Mouse (Mus musculus) limb, embryonic 14.5 days (tissue): ENCODE measurements around the gene Smim20. TPM values are rescaled to one million over a fixed set of nuclear protein-coding genes. Genes with fewer than 3 reads are reported as not detected.

Experiments
- ATAC-seq: fragments of 200-750 bp; cut with Nextera tagmentation; 2 replicates; pipeline ENCODE4 v1.8.0; 2017; ENCODE audit warnings: low read depth, moderate number of reproducible peaks, moderate TSS enrichment; ENCODE audit not compliant: low FRiP score
- DNase-seq: peaks from one replicate; pipeline ENCODE4 v3.0.0-alpha.2; 2015; ENCODE audit warnings: low spot score
- H3K27ac ChIP-seq: fragments of 300-500 bp; sonication (generic); replicated peaks from 2 replicates; pipeline ENCODE4 v1.5.1; 2014; ENCODE audit warnings: low read depth, mild to moderate bottlenecking, low read length, moderate library complexity, mixed read lengths
- H3K27me3 ChIP-seq: fragments of 300-500 bp; sonication (generic); 2 replicates; pipeline ENCODE4 v1.6.1; 2014; ENCODE audit warnings: low read length, mixed read lengths; ENCODE audit not compliant: control insufficient read depth, insufficient read depth
- H3K36me3 ChIP-seq: fragments of 300-500 bp; sonication (generic); 2 replicates; pipeline ENCODE4 v1.6.1; 2014; ENCODE audit warnings: mild to moderate bottlenecking, low read length, moderate library complexity, mixed read lengths; ENCODE audit not compliant: control insufficient read depth, insufficient read depth
- H3K4me1 ChIP-seq: fragments of 300-500 bp; sonication (generic); 2 replicates; pipeline ENCODE4 v1.6.1; 2014; ENCODE audit warnings: antibody characterized with exemption, low read length, mixed read lengths; ENCODE audit not compliant: control insufficient read depth, insufficient read depth
- H3K4me2 ChIP-seq: fragments of 300-500 bp; sonication (generic); replicated peaks from 2 replicates; pipeline ENCODE4 v1.6.1; 2014; ENCODE audit warnings: low read depth, mild to moderate bottlenecking, low read length, moderate library complexity; ENCODE audit not compliant: severe bottlenecking
- H3K4me3 ChIP-seq: fragments of 300-500 bp; sonication (generic); replicated peaks from 2 replicates; pipeline ENCODE4 v1.5.1; 2014; ENCODE audit warnings: low read length
- H3K9ac ChIP-seq: fragments of 300-500 bp; sonication (generic); 2 replicates; pipeline ENCODE4 v1.6.1; 2014; ENCODE audit warnings: mild to moderate bottlenecking, low read depth, low read length, moderate library complexity; ENCODE audit not compliant: severe bottlenecking
- H3K9me3 ChIP-seq: fragments of 300-500 bp; sonication (generic); 2 replicates; pipeline ENCODE4 v1.6.1; 2016; ENCODE audit warnings: low read length; ENCODE audit not compliant: control insufficient read depth
- POLR2A ChIP-seq: fragments of 200-500 bp; IDR thresholded peaks from 2 replicates; pipeline ENCODE4 v1.8.0; 2012; ENCODE audit warnings: inconsistent platforms, mild to moderate bottlenecking, moderate library complexity, borderline replicate concordance; ENCODE audit not compliant: insufficient read depth, insufficient read length; ENCODE audit errors: extremely low read depth
- WGBS: fragments of 180-500 bp; shearing (Covaris S2); extraction: QIAGEN DNeasy Blood & Tissue Kit; methylation state at CpG from one replicate; pipeline ENCODE4 v1.1.7; 2014; 5-methylcytosine and 5-hydroxymethylcytosine counted together
- polyA plus RNA-seq, 2 experiments: library from polyadenylated mRNA; depleted of rRNA in 1 of 2; stranded (reverse) in 1 of 2; unstranded in 1 of 2; fragments of >200 nt; fragmentation: Nextera tagmentation in 1 of 2; extraction: Ambion mirVana in 1 of 2; gene quantifications; 2 replicates each; pipeline versions ENCODE4 v1.2.1 to v1.2.3; 2012 to 2014

Gene Smim20
- polyA plus RNA-seq, 2 experiments, result 48.1 to 112 TPM

DNA sequence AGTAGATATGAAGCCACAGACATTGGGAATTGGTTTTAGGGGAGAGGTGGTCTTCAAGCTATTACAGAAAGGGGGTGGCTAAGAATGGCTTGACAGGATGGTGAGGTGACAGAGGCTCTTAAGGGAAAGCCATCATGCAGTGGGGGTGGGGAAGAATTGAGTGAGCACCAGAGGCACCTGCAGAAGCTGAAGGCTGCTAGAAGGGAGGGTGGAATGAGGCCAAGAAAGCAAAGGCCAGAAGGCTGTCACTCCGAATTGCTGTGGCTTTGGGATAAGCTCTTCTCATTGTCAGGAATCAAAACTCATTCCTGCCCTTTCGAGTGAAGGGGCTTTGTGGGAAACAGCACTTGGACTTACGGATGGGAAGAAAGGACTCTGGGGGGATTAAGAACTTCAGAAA is 12.1 kb upstream of the Smim20 start:
- H3K27ac ChIP-seq, result no peak overlapping the region
- peaks cover 12% of the 10 kb centered on the region; the same call in 1 of the 2 replicates for H3K27me3 ChIP-seq
- DNase-seq (no peak), ATAC-seq (no peak)
- no peak for TF ChIP-seq POLR2A
- H3K4me3 ChIP-seq, result no peak overlapping the region
- peaks cover 12% of the 10 kb centered on the region for H3K4me1 ChIP-seq
- WGBS, result 75% methylated on average over 3 of the region's 3 CpGs
- H3K4me2 ChIP-seq, result no peak overlapping the region
- no peaks in the 10 kb centered on the region for H3K9me3 ChIP-seq
- H3K9ac ChIP-seq, result no peak overlapping the region
- H3K36me3 ChIP-seq, result no peaks in the 10 kb centered on the region

GRCm38 (mm10) chr5:53258038-53258786 is 8.7 kb upstream of the Smim20 start:
- peak overlapping the region; percentile 64 for H3K4me2 ChIP-seq
- DNase-seq (peak; percentile 60), ATAC-seq (peak; percentile 62; the same call in 1 of the 2 replicates)
- H3K36me3 ChIP-seq, result no peaks in the 10 kb centered on the region
- H3K27me3 ChIP-seq, result peaks cover 12% of the 10 kb centered on the region; the same call in 1 of the 2 replicates
- no peaks in the 10 kb centered on the region for H3K9me3 ChIP-seq
- no peak for TF ChIP-seq POLR2A
- peak overlapping the region; percentile 13 for H3K9ac ChIP-seq
- WGBS, result 2% methylated on average over 29 of the region's 29 CpGs
- H3K27ac ChIP-seq, result no peak overlapping the region
- H3K4me3 ChIP-seq, result peak overlapping the region; percentile 36
- H3K4me1 ChIP-seq, result peaks cover 12% of the 10 kb centered on the region

GRCm38 (mm10) chr5:53259894-53260293 is 7.0 kb upstream of the Smim20 start:
- H3K27me3 ChIP-seq, result peaks cover 12% of the 10 kb centered on the region; the same call in 1 of the 2 replicates
- H3K4me2 ChIP-seq, result no peak overlapping the region
- H3K27ac ChIP-seq, result no peak overlapping the region
- 46% methylated on average over 5 of the region's 5 CpGs for WGBS
- TF ChIP-seq POLR2A, result no peak
- no peaks in the 10 kb centered on the region for H3K9me3 ChIP-seq
- H3K36me3 ChIP-seq, result no peaks in the 10 kb centered on the region
- H3K9ac ChIP-seq, result no peak overlapping the region
- ATAC-seq, result no peak; the same call in 1 of the 2 replicates
- H3K4me1 ChIP-seq, result peaks cover 12% of the 10 kb centered on the region
- no peak overlapping the region for H3K4me3 ChIP-seq
- no peak for DNase-seq

DNA sequence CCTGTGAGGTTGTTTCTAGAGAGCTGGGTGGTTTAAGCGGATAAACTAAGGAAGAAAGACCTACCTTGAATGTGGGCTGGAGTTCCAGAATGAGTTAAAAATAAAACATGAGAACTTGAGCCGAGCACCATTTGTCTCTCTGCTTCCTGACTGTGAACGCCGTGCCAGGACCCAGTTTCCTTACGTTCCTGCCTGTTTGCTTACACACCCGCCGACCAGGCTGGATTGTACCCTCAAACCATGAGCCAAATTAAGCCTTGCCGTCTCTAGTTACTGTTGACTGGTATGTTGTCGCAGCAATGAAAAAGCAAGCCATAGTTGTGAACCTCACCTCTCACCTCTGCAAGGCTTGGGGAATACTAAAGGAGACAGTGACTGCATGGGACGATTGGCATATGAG is 4.9 kb upstream of the Smim20 start:
- no peak for TF ChIP-seq POLR2A
- H3K36me3 ChIP-seq, result no peaks in the 10 kb centered on the region
- DNase-seq, result no peak
- WGBS, result 70% methylated on average over 10 of the region's 10 CpGs
- no peak overlapping the region for H3K9ac ChIP-seq
- ATAC-seq, result no peak
- H3K4me3 ChIP-seq, result no peak overlapping the region
- H3K4me2 ChIP-seq, result no peak overlapping the region
- H3K27me3 ChIP-seq, result peaks cover 12% of the 10 kb centered on the region; the same call in 1 of the 2 replicates
- H3K4me1 ChIP-seq, result peaks cover 12% of the 10 kb centered on the region
- H3K27ac ChIP-seq, result no peak overlapping the region
- H3K9me3 ChIP-seq, result no peaks in the 10 kb centered on the region

GRCm38 (mm10) chr5:53264061-53264460 is 2.8 kb upstream of the Smim20 start:
- no peaks in the 10 kb centered on the region for H3K9me3 ChIP-seq
- H3K27me3 ChIP-seq, result no peaks in the 10 kb centered on the region
- 69% methylated on average over 5 of the region's 5 CpGs for whole genome bisulfite sequencing
- no peak overlapping the region for H3K4me2 ChIP-seq
- peaks cover 9% of the 10 kb centered on the region for H3K4me1 ChIP-seq
- H3K27ac ChIP-seq, result no peak overlapping the region
- TF ChIP-seq POLR2A, result no peak
- DNase-seq (no peak), ATAC-seq (no peak)
- no peak overlapping the region for H3K4me3 ChIP-seq
- H3K36me3 ChIP-seq, result no peaks in the 10 kb centered on the region
- H3K9ac ChIP-seq, result no peak overlapping the region
